Mouse (Mus musculus): ENCODE measurements around the gene Olfr710. TPM values are rescaled to one million over a fixed set of nuclear protein-coding genes. Genes with fewer than 3 reads are reported as not detected.
"Not testable (repeated sequence)": the region's sequence is repeated elsewhere in the genome, so short reads cannot be mapped to it uniquely, and the experiment has no call there.

The Olfr710 gene
- not detected in 2 replicates for polyA plus RNA-seq (2012; rRNA removed)

DNA sequence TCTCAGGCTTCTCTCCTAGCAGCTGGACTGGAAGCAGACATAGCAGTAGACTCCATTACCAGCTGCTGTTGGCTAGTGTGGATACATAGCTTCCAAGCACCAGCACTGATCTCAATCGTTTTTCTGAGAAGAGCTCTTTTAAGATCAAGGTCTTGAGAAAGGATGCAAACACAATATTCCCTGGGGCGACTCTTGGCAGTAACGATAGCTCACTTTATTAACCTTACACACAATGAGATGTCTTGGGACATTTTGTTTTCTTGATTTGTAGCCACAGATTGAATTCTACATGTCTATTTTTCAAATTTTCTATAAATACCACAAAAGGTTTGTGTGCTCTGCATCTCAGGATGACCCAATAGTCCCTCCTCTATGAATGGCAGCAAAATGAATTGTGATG lies at the start of gene Olfr710:
Gene Olfr710 (minus strand): TSS at position 101 of the 400 bp plus-strand sequence.
- WGBS, result 74% methylated on average over 3 of the region's 3 CpGs
- no peak for TF ChIP-seq CTCF (IDR thresholded peaks at IDR 0.05; ENCODE audit: insufficient read depth, low read length)
- no peak for TF ChIP-seq POLR2A (IDR thresholded peaks at IDR 0.05; ENCODE audit: borderline replicate concordance, extremely low read depth, low read depth, low read length)
- no peak for DNase-seq

GRCm38 (mm10) chr7:106985236-106985635 lies 37.1 kb upstream of the Olfr710 start:
- Histone ChIP-seq H3K4me3 (replicated peaks; ENCODE audit: extremely low read depth, low read depth, low read length) (no peak overlapping the region), H3K4me1 (ENCODE audit: control insufficient read depth, insufficient read depth, low read length) (no peaks in the 10 kb centered on the region)
- TF ChIP-seq CTCF (IDR thresholded peaks at IDR 0.05; ENCODE audit: insufficient read depth, low read length) (no peak), POLR2A (IDR thresholded peaks at IDR 0.05; ENCODE audit: borderline replicate concordance, extremely low read depth, low read depth, low read length) (no peak)
- no peak for DNase-seq
- WGBS, result 92% methylated on average over 3 of the region's 3 CpGs

More for the DNA sequence above, at the start of gene Olfr710:
- Histone ChIP-seq H3K4me1 (ENCODE audit: control insufficient read depth, insufficient read depth, low read length) (no peaks in the 10 kb centered on the region), H3K4me3 (replicated peaks; ENCODE audit: extremely low read depth, low read depth, low read length) (no peak within 1 kb of the TSS)

DNA sequence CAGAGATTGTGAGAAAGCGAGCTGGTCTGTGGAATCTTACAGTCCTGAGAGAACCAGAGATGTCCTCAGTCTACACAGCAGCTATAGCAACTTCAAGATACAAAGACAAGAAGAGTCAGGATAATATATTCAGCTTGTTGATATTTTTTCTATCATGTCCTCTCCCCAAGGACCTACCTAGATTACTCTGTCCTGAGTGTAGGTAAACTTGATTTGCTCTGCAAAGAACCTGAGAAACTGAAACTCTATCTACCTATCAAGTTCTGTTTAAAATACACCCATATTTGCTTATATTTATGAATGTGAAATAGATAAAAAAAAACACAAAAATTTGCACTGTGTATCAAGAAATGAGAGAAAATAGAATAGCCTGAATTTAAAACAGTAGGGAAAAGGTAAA lies 27.2 kb upstream of the Olfr710 start, which contains the start of gene Olfr711:
Gene Olfr711 (minus strand): TSS at position 101 of the 400 bp plus-strand sequence.
- TF ChIP-seq POLR2A (IDR thresholded peaks at IDR 0.05; ENCODE audit: borderline replicate concordance, extremely low read depth, low read depth, low read length) (no peak), CTCF (IDR thresholded peaks at IDR 0.05; ENCODE audit: insufficient read depth, low read length) (no peak)
- Histone ChIP-seq H3K4me1 (ENCODE audit: control insufficient read depth, insufficient read depth, low read length) (no peaks in the 10 kb centered on the region), H3K4me3 (replicated peaks; ENCODE audit: extremely low read depth, low read depth, low read length) (no peak within 1 kb of the TSS)
- DNase-seq, result no peak
- 49% methylated on average over 1 of the region's 1 CpGs for WGBS

DNA sequence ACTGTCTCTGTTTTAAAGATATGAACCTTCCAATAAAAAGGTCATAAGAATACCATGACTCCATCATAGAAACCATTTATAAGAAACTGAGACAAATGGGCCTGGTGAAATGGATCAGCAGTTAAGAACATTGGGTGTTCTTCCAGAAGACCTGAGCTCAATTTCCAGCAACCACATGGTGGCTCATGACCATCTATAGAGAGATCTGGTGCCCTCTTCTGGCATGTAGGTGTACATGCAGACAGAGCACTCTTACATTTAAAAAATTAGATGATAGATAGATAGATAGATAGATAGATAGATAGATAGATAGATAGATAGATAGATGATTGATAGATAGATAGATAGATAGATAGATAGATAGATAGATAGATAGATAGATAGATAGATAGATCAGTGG lies 19.4 kb upstream of the Olfr710 start:
- DNase-seq; H3K4me3 ChIP-seq (replicated peaks; ENCODE audit: extremely low read depth, low read depth, low read length): not testable (repeated sequence)

GRCm38 (mm10) chr7:106963837-106964236 lies 15.7 kb upstream of the Olfr710 start, which contains the start of gene Olfr6:
Gene Olfr6, minus strand, starts transcription at chr7:106963937.
- TF ChIP-seq CTCF (IDR thresholded peaks at IDR 0.05; ENCODE audit: insufficient read depth, low read length) (no peak), POLR2A (IDR thresholded peaks at IDR 0.05; ENCODE audit: borderline replicate concordance, extremely low read depth, low read depth, low read length) (no peak)
- no peaks in the 10 kb centered on the region for H3K4me1 ChIP-seq (ENCODE audit: control insufficient read depth, insufficient read depth, low read length)
- no peak within 1 kb of the TSS for H3K4me3 ChIP-seq (replicated peaks; ENCODE audit: extremely low read depth, low read depth, low read length)
- 65% methylated on average over 1 of the region's 1 CpGs for WGBS
- no peak for DNase-seq

More for the DNA sequence above, 19.4 kb upstream of the Olfr710 start:
- not testable (repeated sequence) for H3K4me1 ChIP-seq (ENCODE audit: control insufficient read depth, insufficient read depth, low read length)

GRCm38 (mm10) chr7:106932119-106932518 lies 16.0 kb downstream of the Olfr710 start, which contains the start of gene Olfr709-ps1:
Gene Olfr709-ps1, minus strand, starts transcription at chr7:106932219.
- H3K4me3 ChIP-seq (replicated peaks; ENCODE audit: extremely low read depth, low read depth, low read length), result no peak within 1 kb of the TSS
- no peak for TF ChIP-seq CTCF (IDR thresholded peaks at IDR 0.05; ENCODE audit: insufficient read depth, low read length)
- TF ChIP-seq POLR2A (IDR thresholded peaks at IDR 0.05; ENCODE audit: borderline replicate concordance, extremely low read depth, low read depth, low read length), result no peak
- DNase-seq, result no peak
- no peaks in the 10 kb centered on the region for H3K4me1 ChIP-seq (ENCODE audit: control insufficient read depth, insufficient read depth, low read length)

GRCm38 (mm10) chr7:106920961-106921360 lies 27.2 kb downstream of the Olfr710 start:
- 84% methylated on average over 4 of the region's 7 CpGs for WGBS
- H3K4me1 ChIP-seq (ENCODE audit: control insufficient read depth, insufficient read depth, low read length); H3K4me3 ChIP-seq (replicated peaks; ENCODE audit: extremely low read depth, low read depth, low read length); DNase-seq: not testable (repeated sequence)

DNA sequence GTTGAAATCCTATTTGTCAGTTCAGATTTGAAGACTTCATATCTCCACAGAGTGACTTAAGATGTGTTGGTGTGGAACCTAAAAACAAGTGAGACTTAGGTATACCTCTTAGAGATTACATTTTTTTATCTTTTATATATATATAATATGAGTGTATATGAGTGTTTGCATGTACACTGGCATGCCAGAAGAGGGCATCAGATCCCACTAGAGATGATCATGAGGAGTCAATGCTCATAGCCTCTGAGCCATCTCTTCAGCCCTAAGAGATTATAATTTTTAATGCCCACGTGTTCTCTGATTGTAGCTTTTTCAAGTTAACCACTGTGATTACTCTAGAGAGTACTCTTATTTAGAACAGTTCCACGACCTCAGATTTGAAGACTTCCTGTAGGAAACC lies 40.4 kb downstream of the Olfr710 start, which contains the start of gene Olfr1532-ps1:
Gene Olfr1532-ps1 (plus strand): TSS at position 326 of the 400 bp plus-strand sequence.
- DNase-seq, result no peak
- TF ChIP-seq CTCF (IDR thresholded peaks at IDR 0.05; ENCODE audit: insufficient read depth, low read length) (no peak), POLR2A (IDR thresholded peaks at IDR 0.05; ENCODE audit: borderline replicate concordance, extremely low read depth, low read depth, low read length) (no peak)
- H3K4me1 ChIP-seq (ENCODE audit: control insufficient read depth, insufficient read depth, low read length), result no peaks in the 10 kb centered on the region
- no peak within 1 kb of the TSS for H3K4me3 ChIP-seq (replicated peaks; ENCODE audit: extremely low read depth, low read depth, low read length)
- WGBS, result 50% methylated on average over 2 of the region's 2 CpGs

DNA sequence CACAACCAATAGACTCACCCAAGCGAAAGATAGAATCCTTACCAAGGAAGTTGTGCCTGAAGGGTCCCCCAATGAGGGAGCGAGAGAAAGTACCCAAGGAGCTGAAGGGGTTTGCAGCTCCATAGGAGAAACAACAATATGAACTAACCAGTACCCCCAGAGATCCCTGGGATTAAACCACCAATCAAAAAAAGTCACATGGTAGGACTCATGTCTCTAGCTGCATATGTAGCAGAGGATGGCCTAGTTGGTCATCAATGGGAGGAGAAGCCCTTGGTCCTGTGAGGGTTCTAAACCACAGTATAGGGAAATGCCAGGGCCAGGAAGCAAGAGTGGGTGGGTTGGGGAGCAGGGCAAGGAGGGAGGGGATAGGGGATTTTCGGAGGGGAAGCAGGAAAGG lies 47.0 kb downstream of the Olfr710 start, which contains the start of gene Olfr707:
Gene Olfr707 (minus strand): TSS at position 101 of the 400 bp plus-strand sequence.
- 75% methylated on average over 3 of the region's 3 CpGs for WGBS

More for the DNA sequence above, 47.0 kb downstream of the Olfr710 start, which contains the start of gene Olfr707:
- DNase-seq; H3K4me3 ChIP-seq (replicated peaks; ENCODE audit: extremely low read depth, low read depth, low read length); H3K4me1 ChIP-seq (ENCODE audit: control insufficient read depth, insufficient read depth, low read length): not testable (repeated sequence)

Other genes with a start within 250 kb of the Olfr710 start
- not detected in 2 replicates for gene Olfr695, start 231.9 kb downstream of the Olfr710 start, polyA plus RNA-seq (2012; rRNA removed)
- gene Olfr697, start 205.9 kb downstream of the Olfr710 start, polyA plus RNA-seq (2012; rRNA removed), result not detected in 2 replicates
- not detected in 2 replicates for gene Olfr698, start 192.9 kb downstream of the Olfr710 start, polyA plus RNA-seq (2012; rRNA removed)
- not detected in 2 replicates for gene Olfr699, start 155.1 kb downstream of the Olfr710 start, polyA plus RNA-seq (2012; rRNA removed)
- not detected in 2 replicates for gene Olfr700, start 139.5 kb downstream of the Olfr710 start, polyA plus RNA-seq (2012; rRNA removed)
- not detected in 2 replicates for gene Olfr701, start 134.2 kb downstream of the Olfr710 start, polyA plus RNA-seq (2012; rRNA removed)
- gene Olfr702, start 114.4 kb downstream of the Olfr710 start, polyA plus RNA-seq (2012; rRNA removed), result not detected in 2 replicates
- gene Olfr703, start 105.0 kb downstream of the Olfr710 start, polyA plus RNA-seq (2012; rRNA removed), result not detected in 2 replicates
- not detected in 2 replicates for gene Olfr704, start 85.1 kb downstream of the Olfr710 start, polyA plus RNA-seq (2012; rRNA removed)
- gene Olfr705, start 71.4 kb downstream of the Olfr710 start, polyA plus RNA-seq (2012; rRNA removed), result not detected in 2 replicates
- not detected in 2 replicates for gene Olfr706, start 60.1 kb downstream of the Olfr710 start, polyA plus RNA-seq (2012; rRNA removed)
- gene Olfr707, start 47.1 kb downstream of the Olfr710 start, polyA plus RNA-seq (2012; rRNA removed), result not detected in 2 replicates
- not detected in 2 replicates for gene Olfr1532-ps1, start 40.3 kb downstream of the Olfr710 start, polyA plus RNA-seq (2012; rRNA removed)
- gene Olfr709-ps1, start 16.1 kb downstream of the Olfr710 start, polyA plus RNA-seq (2012; rRNA removed), result not detected in 2 replicates
- gene Olfr6, start 15.6 kb upstream of the Olfr710 start, polyA plus RNA-seq (2012; rRNA removed), result not detected in 2 replicates
- gene Olfr711, start 27.1 kb upstream of the Olfr710 start, polyA plus RNA-seq (2012; rRNA removed), result not detected in 2 replicates
- not detected in 2 replicates for gene Olfr2, start 57.8 kb upstream of the Olfr710 start, polyA plus RNA-seq (2012; rRNA removed)
- gene Olfr713, start 82.9 kb upstream of the Olfr710 start, polyA plus RNA-seq (2012; rRNA removed), result not detected in 2 replicates
- not detected in 2 replicates for gene Olfr714, start 122.7 kb upstream of the Olfr710 start, polyA plus RNA-seq (2012; rRNA removed)
- not detected in 2 replicates for gene Olfr17, start 144.9 kb upstream of the Olfr710 start, polyA plus RNA-seq (2012; rRNA removed)
- gene Olfr715b, start 162.1 kb upstream of the Olfr710 start, polyA plus RNA-seq (2012; rRNA removed), result not detected in 2 replicates
- gene Olfr715, start 182.8 kb upstream of the Olfr710 start, polyA plus RNA-seq (2012; rRNA removed), result not detected in 2 replicates
- not detected in 2 replicates for gene Olfr716, start 190.0 kb upstream of the Olfr710 start, polyA plus RNA-seq (2012; rRNA removed)
- gene Nlrp14, start 218.7 kb upstream of the Olfr710 start, polyA plus RNA-seq (2012; rRNA removed), result not detected in 2 replicates